Mouse (Mus musculus): ENCODE measurements around the gene Tubd1.

DNA sequence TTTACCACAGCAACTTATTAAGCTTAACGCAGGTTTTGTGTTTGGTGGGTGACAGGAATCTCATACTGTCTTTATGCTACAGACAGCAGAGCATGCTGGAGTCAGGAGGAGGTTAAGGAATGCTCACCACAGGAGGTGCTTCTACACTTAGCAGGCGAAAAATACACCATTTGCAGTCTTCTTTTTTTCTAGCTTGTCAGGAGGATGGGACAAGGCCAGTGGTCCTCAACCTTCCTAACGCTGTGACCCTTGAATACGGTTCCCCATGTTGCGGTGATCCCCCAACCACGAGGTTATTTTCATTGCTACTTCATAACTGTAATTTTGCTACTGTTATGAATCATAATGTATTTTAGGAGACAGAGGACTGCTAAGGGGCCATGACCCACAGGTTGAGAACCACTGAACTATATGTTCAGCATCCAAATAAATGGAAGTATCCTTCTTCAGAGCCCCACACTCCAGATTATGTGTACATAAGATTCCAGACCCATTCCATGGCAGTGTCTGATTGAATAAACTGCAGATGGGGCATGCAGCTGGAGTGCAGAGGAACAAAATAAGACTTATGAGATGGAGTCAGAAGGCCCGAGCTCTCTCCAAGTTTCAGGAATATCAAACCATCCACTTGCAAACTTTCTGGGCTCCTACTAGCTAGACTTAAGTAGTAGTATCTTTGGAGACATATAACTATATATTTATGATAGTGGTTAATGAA is 37.9 kb downstream of the Tubd1 start:
- TF ChIP-seq CTCF (IDR thresholded peaks at IDR 0.05; ENCODE audit: extremely low read depth, insufficient read length, insufficient replicate concordance, low read depth, low read length) (no peak), POLR2A (IDR thresholded peaks at IDR 0.05; ENCODE audit: low read depth, low read length) (no peak)
